Mouse (Mus musculus) fat pad, adult 2 months (tissue): ENCODE measurements around the gene Ampd2.
A peak's percentile ranks its signal among the peaks of the same experiment; 100 is the strongest.

Experiments
- DNase-seq: peaks from one replicate; pipeline ENCODE4 v3.0.0-alpha.2; 2011; ENCODE audit warnings: low read depth, low spot score; ENCODE audit errors: extremely low read depth

Gene Ampd2

DNA sequence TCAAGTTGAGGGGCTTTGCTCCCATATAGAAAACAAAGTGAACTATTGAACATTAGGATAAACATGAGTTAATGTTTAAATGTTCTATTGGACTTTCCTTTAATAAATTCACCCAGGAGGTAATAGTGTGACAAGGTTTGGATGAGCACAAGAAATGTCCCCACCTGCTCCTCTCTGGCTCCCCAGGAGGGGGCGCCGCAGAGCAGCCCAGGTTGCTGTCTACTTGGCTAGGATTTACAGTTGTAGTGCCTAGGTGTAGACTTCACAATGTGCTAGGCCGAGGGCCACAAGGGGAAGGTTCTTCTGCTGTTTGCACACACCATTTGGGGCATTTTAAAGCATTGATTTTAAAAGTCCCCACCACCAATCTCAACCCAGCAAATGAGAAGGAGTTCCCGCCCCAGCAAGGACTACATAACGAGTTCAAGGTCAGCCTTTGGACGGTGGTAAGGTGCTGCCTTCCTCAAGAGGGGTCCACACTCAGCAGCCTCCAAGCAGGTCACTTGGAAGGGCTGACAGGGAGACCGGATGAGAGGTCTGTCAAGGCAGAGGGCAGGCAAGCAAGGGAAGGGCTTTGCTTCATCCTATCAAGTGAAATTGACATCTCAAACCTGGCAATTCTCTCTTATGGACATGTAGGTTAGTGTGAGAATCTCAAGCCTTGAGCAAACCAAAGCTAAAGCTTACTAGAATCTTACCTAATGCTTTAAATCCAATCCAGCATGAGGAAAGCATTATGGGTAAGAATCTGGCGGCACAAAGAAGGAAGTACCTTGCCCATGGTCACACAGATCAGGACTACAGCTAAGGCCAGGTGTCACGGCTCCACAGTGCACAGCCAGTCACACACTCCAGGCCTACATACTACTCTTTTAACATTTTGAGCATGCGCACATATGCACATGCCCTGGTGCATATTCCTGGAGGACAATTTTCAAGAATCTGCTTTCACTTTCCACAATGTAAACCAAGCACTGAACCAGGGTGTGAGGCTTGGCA, 15.9 kb downstream of the Ampd2 start:
- no peak for DNase-seq

DNA sequence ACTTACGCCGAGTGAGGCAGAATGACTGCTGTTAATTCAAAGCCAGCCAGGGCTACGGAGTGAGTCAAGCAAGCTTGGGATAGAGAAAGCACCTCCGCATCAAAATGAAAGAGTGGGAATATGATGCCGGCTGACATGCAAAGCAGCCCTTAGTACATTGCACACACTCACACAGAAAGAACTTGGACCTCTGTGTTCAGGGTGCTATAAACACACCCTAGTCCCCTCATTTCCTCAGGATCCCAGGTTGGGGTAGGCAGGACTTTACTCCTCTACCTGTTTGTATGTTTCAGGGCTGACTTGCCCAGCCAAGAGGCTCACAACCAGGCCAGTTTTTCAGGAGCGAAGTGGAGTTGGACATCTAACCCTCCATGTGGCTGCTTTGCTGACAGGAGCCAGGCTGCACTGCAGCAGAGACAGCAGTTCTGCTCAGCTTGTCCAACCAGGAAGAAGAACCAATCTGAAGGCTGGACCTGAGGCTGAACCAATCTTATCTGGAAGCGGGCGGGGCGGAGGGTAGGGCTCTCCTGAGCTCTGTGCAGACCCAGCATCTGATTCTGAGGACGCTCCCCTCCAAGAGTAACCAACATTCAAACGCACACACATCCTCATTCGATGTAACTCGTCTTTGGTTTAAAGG, 17.1 kb downstream of the Ampd2 start:
- no peak for DNase-seq

DNA sequence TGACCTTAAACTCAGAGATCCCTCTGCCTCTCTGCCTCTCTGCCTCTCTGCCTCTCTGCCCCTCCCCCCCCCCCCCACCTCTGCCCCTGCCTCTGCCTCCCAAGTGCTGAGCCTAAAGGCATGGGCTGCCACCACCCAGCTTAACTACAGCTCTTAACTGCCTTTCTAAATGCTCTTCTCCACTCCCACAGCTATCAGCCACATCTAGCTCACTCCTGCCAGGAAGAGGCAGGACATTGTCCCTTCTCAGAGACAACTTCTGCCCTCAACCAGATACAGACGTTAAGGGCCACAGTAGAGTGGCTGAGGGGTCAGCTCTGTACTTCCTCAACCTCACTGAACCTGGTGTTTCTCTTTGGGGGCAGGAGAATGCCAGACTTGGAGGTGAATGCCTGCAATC, 17.6 kb downstream of the Ampd2 start:
- no peak for DNase-seq

- no peak for DNase-seq
Measured at GRCm38 (mm10) chr3:108067370-108067934, 19.0 kb downstream of the Ampd2 start.

GRCm38 (mm10) chr3:108065551-108065950, 20.9 kb downstream of the Ampd2 start:
- no peak for DNase-seq

DNA sequence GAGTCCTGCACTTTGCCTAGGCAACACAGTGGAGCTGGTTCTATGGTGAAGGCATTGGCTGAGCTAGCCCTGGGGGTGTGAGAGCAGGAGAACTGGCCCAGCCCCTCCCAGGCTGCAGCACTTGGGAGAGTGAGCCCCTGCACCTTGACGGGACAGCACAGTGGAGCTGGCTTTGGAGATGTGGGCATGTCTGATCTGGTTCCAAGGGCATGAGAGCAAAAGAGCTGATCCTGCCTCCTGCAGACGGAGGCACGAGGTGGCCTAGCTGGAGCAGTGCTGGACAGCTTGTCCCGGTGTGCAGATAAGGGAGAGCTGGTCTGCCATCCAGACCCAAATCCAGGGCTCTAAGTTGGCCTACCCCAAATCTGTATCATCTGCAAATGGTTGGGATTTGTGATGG, 21.8 kb downstream of the Ampd2 start:
- no peak for DNase-seq

DNA sequence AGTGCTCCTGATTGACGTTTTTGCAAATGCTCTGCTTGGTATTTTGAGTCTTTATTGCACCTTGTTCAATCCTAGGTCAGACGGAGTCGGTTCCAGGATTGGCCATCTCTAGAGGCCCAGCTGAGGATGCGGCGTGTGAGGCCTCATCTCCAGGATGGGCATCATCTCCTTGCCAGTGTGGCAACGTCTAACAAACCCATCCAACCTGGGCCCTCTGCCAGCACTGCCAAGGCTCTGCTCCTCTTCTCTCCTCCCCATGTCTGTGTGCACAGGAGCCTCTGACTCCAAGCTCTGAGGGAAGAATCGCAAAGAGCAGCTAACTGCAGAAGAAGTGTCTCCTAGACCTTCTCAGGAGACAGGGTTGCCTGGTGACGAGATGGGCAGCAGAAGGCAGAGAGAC, 23.8 kb downstream of the Ampd2 start:
- DNase-seq, result no peak

DNA sequence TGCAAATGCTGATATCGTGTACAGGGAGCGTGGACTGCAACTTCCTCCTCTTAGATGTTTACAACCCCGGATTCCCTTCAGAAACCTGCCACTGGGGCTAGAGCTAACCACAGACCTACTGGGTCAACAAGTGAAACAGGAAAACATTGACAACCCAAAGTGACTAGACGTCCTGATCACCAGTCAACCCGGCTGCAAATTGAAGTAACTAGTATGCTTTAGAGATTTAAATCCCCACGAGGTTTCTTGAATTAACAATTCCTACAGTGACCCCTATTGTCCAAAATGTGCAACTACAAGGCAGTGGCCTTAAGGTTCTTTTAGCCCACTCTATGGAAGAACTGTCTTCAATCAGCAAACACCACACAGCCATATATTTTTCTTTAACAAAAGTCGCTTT, 25.0 kb downstream of the Ampd2 start:
- DNase-seq, result no peak

DNA sequence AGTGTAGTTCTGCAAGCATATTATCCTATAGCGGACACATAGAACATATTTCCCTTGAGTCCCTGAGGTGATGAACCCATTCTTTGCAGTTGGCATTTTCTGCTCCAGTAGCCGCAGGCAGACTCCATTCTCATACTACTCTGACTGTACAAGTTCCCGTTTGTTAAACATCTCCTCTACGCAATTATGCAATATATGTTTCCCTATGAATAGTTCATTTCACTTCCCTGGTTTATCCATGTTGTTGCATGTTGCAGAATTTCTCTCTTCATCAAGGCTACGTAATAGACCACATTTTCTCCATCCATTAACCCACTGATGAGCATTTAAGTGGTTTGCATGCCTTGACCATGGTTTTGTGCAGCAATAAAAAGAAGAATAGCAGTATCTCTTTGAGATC, 36.0 kb downstream of the Ampd2 start:
- no peak for DNase-seq

GRCm38 (mm10) chr3:108048306-108048705, 38.1 kb downstream of the Ampd2 start:
- DNase-seq, result no peak

- DNase-seq, result no peak
Measured at GRCm38 (mm10) chr3:108046944-108047655, 39.4 kb downstream of the Ampd2 start.

DNA sequence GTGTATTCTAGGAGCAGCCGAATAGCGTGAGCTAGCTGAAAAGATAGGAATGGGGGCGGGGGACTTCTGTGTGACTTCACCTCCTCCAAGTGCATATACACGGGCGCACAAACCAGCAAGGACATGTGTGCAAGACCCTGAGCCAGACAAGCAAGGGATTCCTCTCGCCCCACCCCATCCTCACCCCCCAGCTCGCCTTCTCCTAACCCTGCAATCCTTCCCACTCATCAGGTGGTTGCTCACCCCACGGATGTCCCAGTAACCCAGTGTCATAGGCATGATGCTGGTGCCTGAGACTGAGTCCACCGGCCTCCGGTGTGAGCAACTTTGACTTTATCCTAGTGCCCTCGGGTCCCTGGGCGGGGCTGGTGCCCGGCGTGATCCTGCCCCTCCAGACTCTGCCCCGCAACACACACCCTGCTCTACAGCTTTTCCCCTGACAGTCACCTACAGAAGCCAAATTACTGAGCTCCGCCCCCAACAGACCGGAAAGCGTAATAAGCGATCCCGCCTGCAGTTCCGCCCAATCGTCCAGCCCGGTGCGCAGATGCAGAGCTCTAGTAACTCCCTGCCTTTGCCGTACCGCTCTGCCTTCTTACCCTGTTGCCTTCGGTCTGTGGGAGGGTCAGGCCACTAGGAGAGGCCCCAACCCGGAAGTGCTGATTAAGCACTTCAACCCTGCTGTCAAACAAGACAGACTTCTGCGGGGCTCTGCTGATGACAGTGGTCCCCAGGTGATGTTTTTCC, 41.9 kb downstream of the Ampd2 start, which contains the start of gene Gstm4:
TSS of gene Gstm4 (minus strand) at position 501 of the 747 bp plus-strand sequence.
- DNase-seq, result peak; percentile 16

DNA sequence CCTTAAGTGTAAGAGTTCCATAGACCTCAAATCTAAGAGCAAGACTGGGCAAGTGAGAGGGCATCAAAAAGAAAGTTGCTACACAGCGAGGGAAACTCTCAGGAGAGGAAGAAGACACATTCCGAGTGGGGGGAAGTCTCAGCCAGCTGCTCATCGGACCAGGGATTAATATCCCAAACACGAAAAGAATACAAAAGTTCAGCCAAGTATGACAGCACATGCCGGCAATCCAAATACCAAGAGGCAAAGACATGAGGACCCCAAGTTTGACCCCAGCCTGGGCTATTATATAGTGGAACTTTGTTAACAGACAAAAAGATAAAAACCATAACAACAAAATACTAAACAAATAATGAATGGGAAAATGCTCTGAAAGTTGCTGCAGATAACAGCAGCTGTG, 53.3 kb downstream of the Ampd2 start:
- no peak for DNase-seq

GRCm38 (mm10) chr3:108032113-108032512, 54.3 kb downstream of the Ampd2 start:
- no peak for DNase-seq

- DNase-seq, result no peak
Measured at GRCm38 (mm10) chr3:108028641-108029365, 57.6 kb downstream of the Ampd2 start.

- no peak for DNase-seq
Measured at GRCm38 (mm10) chr3:108026597-108026996, 59.9 kb downstream of the Ampd2 start.

- DNase-seq, result no peak
Measured at GRCm38 (mm10) chr3:108026049-108026448, 60.4 kb downstream of the Ampd2 start.

DNA sequence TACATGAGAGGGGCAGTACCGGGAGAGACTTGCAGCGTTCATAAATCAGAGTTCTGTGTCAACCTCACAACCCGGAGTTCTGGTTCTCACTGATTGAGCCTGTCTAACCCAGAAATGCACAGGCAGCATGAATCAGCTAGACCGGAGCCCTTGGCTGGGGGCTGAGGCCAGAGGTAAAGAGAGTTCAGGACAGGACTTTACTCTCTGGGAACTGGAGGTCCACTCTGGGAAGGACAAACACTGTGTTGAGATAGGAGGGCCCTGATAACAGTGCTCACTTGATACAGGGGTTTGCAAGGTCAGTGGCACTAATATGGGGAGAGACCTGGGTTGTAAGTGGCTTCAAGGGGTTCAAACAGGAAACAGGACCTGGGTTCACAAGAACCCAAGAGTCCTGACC, 61.1 kb downstream of the Ampd2 start:
- no peak for DNase-seq
